Mouse (Mus musculus) monocyte, adult 2 months (primary cell): ENCODE data around the gene Cd99l2.

Experiments
- DNase-seq, 2 experiments: peaks; one replicate each; pipeline ENCODE4 v3.0.0; 2022; ENCODE audit warnings: low spot score in 2 of 2, low read depth in 1 of 2

The Cd99l2 gene

DNA sequence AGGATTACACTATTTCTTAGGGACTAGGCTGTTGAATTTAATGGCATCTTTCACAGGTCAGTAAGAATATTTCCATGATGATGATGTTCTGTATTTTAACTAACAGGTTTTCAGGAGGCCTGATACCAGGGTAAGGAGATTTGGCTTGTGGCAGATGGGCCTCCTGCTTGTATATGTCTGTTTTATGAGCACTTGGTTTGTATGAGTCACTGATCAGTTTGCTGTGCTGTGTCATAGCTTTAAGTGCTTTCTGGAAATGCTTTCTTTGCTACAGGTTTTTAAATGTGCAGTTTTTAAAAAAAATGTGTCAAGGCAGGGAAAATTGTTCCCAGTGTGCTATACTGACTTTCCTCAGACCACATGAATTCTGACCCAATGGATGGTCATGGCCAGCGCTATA, 115.9 kb downstream of the Cd99l2 start:
- DNase-seq: no peak
